Mouse (Mus musculus): ENCODE data around the gene Hint3.

Gene Hint3

DNA sequence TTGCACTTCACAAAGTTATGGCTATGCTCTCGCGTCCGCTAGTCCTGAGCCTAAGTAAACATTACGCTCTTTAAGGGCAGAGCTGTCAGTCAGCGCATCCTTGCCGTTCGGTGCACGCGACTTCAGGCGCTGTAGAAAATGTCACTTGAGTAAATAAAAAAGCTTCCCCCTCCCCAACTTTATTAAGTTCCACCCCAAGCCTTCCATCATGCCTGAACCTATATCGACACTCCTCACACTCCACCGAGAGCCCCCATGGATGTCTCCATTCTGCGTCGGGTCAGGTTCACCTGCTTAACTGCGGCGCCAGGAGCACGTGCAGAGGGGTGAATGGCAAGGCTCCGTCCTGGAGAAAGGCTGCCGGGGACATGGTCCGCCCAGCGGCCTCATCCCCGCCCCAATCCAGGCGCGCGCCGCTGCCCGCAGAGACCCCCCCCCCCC, 29.3 kb downstream of the Hint3 start:
- no peak for DNase-seq (ENCODE audit: extremely low read depth, insufficient read length, low spot score)

DNA sequence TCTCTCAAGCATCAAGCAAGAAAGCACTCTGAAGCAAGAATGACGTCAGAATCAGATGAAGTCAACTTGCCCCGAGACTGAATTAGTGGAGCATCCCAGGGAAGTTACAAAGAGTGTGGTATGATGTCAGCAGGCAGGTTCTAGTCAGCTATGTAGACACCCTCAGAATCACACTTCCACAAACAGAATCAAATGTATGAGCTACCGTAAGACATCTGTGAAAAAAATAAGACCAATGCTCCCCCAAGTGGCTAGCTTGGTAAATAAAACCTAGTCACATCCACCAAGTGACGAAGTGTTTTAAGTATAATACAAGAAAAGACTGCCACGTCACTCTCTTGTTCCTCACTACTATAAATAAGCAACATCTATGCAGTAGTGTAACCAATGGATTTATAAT, 42.4 kb downstream of the Hint3 start:
- no peak for DNase-seq (ENCODE audit: extremely low read depth, insufficient read length, low spot score)

DNA sequence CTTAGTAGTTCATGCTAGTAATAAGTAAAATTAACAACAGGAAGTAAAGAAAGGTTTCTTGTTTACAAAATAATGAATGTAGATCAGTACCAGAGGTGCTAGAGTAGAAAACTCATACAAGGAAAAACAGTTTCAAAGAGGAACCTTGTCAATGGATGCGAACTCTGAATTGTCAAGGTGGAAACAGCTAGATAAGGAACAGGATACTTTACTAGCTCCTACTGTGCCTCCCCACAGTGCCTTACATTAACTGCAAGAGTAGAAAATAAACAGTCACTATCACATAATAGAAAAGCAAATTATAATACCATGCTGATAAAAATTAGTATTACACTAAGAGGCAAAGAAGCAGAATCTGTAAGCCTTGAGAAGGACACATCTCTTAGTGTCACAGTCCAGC, 43.7 kb downstream of the Hint3 start:
- no peak for DNase-seq (ENCODE audit: extremely low read depth, insufficient read length, low spot score)

GRCm38 (mm10) chr10:30577670-30578280, 51.7 kb downstream of the Hint3 start:
- no peak for DNase-seq (ENCODE audit: extremely low read depth, insufficient read length, low spot score)

GRCm38 (mm10) chr10:30566364-30566763, 63.1 kb downstream of the Hint3 start:
- DNase-seq (ENCODE audit: extremely low read depth, insufficient read length, low spot score): no peak

DNA sequence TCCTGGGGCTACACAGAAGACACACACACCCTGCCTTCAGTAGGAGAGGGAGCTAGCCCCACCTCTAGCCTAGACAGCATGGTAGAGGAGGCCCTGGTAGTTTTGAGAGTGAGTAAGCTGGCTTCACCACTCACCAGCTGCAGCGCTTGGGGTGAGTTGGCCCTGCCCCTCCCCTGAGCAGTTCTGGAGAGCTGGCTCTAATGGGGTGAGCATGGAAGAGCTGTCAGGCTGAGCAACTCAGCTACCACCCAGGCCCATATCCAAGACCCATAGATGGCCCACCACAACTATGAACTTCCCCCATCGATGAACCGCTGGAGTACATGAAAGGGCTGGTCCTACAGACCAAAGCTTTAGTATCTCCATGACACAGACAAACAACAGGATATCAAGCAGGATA, 64.8 kb downstream of the Hint3 start:
- no peak for DNase-seq (ENCODE audit: extremely low read depth, insufficient read length, low spot score)

All from 3134 (cell line).